Mouse (Mus musculus) hindbrain, embryonic 12.5 days (tissue): ENCODE data around the gene Uhrf1bp1. TPM values are rescaled to one million over a fixed set of nuclear protein-coding genes. Genes with fewer than 3 reads are reported as not detected.

Experiments
- ATAC-seq: fragments of 200-750 bp; cut with Nextera tagmentation; 2 replicates; pipeline ENCODE4 v1.8.0; 2017; ENCODE audit warnings: moderate TSS enrichment; ENCODE audit not compliant: low FRiP score
- H3K27ac ChIP-seq: fragments of 300-500 bp; sonication (generic); 2 replicates; pipeline ENCODE4 v1.5.1; 2016; ENCODE audit warnings: mild to moderate bottlenecking
- H3K27me3 ChIP-seq: fragments of 300-500 bp; sonication (generic); 2 replicates; pipeline ENCODE4 v1.6.1; 2016; ENCODE audit warnings: mild to moderate bottlenecking
- H3K36me3 ChIP-seq: fragments of 300-500 bp; sonication (generic); 2 replicates; pipeline ENCODE4 v1.6.1; 2016; ENCODE audit warnings: mild to moderate bottlenecking
- H3K4me1 ChIP-seq: fragments of 300-500 bp; sonication (generic); 2 replicates; pipeline ENCODE4 v1.6.1; 2016
- H3K4me2 ChIP-seq: fragments of 300-500 bp; sonication (generic); replicated peaks from 2 replicates; pipeline ENCODE4 v1.6.1; 2016; ENCODE audit warnings: mild to moderate bottlenecking
- H3K4me3 ChIP-seq: fragments of 300-500 bp; sonication (generic); 2 replicates; pipeline ENCODE4 v1.5.1; 2016; ENCODE audit warnings: mild to moderate bottlenecking
- H3K9ac ChIP-seq: fragments of 300-500 bp; sonication (generic); 2 replicates; pipeline ENCODE4 v1.6.1; 2016; ENCODE audit warnings: mild to moderate bottlenecking, moderate library complexity
- H3K9me3 ChIP-seq: fragments of 300-500 bp; sonication (generic); replicated peaks from 2 replicates; pipeline ENCODE4 v1.6.1; 2016; ENCODE audit warnings: mild to moderate bottlenecking
- WGBS: fragments of 180-500 bp; shearing (Covaris S2); methylation state at CpG from one replicate; pipeline ENCODE4 v1.1.7; 2016; 5-methylcytosine and 5-hydroxymethylcytosine counted together
- polyA plus RNA-seq: library from polyadenylated mRNA; unstranded; fragments of >200 nt; fragmentation: Nextera tagmentation; extraction: Ambion mirVana; gene quantifications from 2 replicates; pipeline ENCODE4 v1.2.1, GENCODE M21; 2016

Uhrf1bp1 gene
- polyA plus RNA-seq, 1 experiment from 2014 or later = 9.4 TPM

DNA sequence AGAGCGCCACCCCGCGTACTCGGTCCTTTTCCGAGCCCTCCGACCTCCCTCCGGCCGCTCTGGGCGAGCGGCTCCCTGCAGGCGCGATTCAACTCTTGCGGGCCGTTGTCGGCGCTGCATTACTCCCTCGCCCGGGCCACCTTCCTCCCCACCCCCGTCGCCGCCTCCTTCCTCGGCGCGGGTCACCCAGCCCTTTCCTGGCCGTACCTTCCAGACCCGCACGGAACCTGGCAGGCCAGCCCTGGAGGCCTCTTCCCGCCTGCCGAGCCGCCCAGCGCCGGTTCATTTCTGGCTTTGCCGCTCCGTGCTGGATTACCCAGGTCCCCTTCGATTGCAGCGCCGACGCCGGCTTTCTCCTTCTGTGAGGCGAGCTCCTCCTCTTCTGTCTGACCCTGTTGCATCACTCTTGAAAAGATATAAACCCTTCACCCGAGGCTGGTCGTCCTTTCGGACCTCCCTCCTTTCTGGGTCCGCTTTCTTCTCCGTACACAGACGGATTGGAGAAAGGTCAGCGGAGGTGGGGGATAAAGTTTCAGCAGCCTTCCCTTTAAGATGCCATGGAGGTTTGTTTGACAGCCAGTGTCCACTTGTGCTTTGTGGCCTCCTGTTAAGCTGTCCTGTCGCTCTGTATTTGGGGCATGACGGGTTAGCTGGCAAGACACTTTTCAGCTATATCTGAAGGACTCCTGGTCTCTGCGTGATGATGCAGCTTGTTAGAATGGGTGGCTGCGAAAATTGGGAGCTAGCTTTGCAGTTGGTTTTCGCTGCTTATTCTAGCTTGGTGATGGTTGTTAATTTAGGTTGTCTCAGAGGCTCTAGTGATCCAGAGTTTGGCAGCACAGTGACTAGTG, 782 bp downstream of the Uhrf1bp1 start:
- Histone ChIP-seq H3K4me2 (peak overlapping the region; percentile 80), H3K36me3 (peaks cover 20% of the 10 kb centered on the region), H3K9ac (peak overlapping the region; percentile 94), H3K4me1 (peaks cover 29% of the 10 kb centered on the region), H3K27me3 (no peaks in the 10 kb centered on the region), H3K9me3 (no peaks in the 10 kb centered on the region), H3K4me3 (peak overlapping the region; percentile 89), H3K27ac (peak overlapping the region; percentile 85)
- peak; percentile 72 for ATAC-seq
- 2% methylated on average over 52 of the region's 52 CpGs for WGBS

- H3K27me3 ChIP-seq = no peaks in the 10 kb centered on the region
- peaks cover 29% of the 10 kb centered on the region for H3K4me1 ChIP-seq
- H3K4me3 ChIP-seq = peak overlapping the region; percentile 89
- H3K9me3 ChIP-seq = no peaks in the 10 kb centered on the region
- ATAC-seq = no peak
- peak overlapping the region; percentile 94 for H3K9ac ChIP-seq
- H3K27ac ChIP-seq = no peak overlapping the region
- H3K4me2 ChIP-seq = peak overlapping the region; percentile 80
- WGBS = 49% methylated on average over 11 of the region's 11 CpGs
- peaks cover 11% of the 10 kb centered on the region for H3K36me3 ChIP-seq
Observed at GRCm38 (mm10) chr17:27857649-27858475, 1.6 kb downstream of the Uhrf1bp1 start.

DNA sequence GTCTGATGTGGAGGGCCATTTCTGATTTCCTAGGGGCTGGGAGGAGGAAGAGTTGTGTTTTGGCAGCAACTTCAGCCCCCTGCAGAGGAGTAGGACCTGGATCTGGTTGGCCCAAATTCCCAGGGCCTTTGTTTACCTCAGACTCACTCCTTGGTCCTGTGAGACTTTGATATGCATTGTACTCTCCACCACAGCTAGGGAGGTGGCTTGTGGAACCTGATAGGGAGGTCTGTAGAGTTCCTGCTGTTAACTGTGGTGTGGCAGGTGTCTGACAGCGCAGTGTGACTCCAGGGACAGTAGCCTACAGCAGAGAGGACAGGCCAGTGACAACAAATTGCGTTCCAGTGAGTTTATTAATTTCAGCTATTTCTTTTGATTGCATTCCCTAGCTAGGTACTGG, 2.9 kb downstream of the Uhrf1bp1 start:
- H3K36me3 ChIP-seq = peaks cover 4% of the 10 kb centered on the region
- H3K9me3 ChIP-seq = no peaks in the 10 kb centered on the region
- no peak overlapping the region for H3K27ac ChIP-seq
- H3K4me2 ChIP-seq = peak overlapping the region; percentile 80; the same call in 1 of the 2 replicates
- H3K4me3 ChIP-seq = no peak overlapping the region
- no peaks in the 10 kb centered on the region for H3K27me3 ChIP-seq
- no peak for ATAC-seq
- 34% methylated on average over 2 of the region's 2 CpGs for WGBS
- H3K9ac ChIP-seq = no peak overlapping the region
- peaks cover 29% of the 10 kb centered on the region for H3K4me1 ChIP-seq

GRCm38 (mm10) chr17:27865461-27865860, 9.2 kb downstream of the Uhrf1bp1 start:
- no peaks in the 10 kb centered on the region for H3K9me3 ChIP-seq
- H3K4me2 ChIP-seq = no peak overlapping the region
- H3K4me1 ChIP-seq = 0 out of 2 replicates have a peak, but pooled peaks cover 2% of the 10 kb centered on the region
- H3K36me3 ChIP-seq = no peaks in the 10 kb centered on the region
- 88% methylated on average over 2 of the region's 2 CpGs for WGBS
- no peaks in the 10 kb centered on the region for H3K27me3 ChIP-seq
- no peak overlapping the region for H3K27ac ChIP-seq
- no peak overlapping the region for H3K9ac ChIP-seq
- no peak overlapping the region for H3K4me3 ChIP-seq
- no peak for ATAC-seq

DNA sequence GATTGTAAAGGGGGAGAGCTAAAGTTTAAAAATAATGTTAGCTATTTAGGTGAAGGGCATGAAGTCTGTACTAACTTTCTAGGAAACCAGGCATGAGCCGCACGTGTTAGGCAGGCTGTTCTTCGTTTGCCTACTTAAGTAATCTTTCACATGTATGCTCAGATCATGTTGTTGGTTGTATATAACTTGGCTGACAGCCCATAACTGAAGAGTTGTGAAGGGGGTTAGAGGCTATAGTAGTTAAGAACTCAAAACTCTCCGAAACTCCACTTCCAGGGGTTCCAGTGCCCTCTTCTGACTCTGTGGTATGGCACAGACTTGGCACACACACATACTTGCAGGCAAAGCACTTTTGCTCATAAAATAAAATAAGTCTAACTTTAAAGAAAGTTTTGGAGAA, 10.5 kb downstream of the Uhrf1bp1 start:
- no peak for ATAC-seq
- WGBS = 90% methylated on average over 4 of the region's 4 CpGs
- H3K4me1 ChIP-seq = no peaks in the 10 kb centered on the region

DNA sequence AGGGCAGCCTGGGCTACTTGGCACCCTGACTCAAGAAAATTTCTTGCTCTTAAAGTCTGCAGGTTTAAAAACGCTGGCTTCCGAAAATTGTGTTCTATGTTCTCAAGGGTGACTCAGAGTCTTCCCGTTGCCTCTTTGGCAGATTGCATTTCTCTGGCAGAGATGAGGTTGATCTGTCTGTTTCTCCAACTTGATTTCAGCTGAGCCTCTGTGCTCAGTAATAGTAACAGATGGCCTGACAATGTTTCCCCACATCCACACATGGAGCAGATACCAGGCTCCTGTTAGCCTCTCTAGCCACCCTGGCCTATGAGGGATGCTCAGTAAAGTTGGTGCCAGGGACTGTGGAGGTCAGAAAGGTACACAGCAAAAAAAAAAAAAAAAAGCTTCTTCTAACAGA, 15.6 kb downstream of the Uhrf1bp1 start:
- H3K36me3 ChIP-seq = no peaks in the 10 kb centered on the region
- no peak overlapping the region for H3K9ac ChIP-seq
- no peak overlapping the region for H3K27ac ChIP-seq
- no peaks in the 10 kb centered on the region for H3K27me3 ChIP-seq
- WGBS = 89% methylated on average over 3 of the region's 3 CpGs
- H3K4me3 ChIP-seq = no peak overlapping the region
- no peaks in the 10 kb centered on the region for H3K4me1 ChIP-seq
- no peaks in the 10 kb centered on the region for H3K9me3 ChIP-seq
- no peak for ATAC-seq
- H3K4me2 ChIP-seq = no peak overlapping the region

More for the DNA sequence above, 10.5 kb downstream of the Uhrf1bp1 start:
- H3K9ac ChIP-seq = no peak overlapping the region
- no peak overlapping the region for H3K4me3 ChIP-seq
- no peaks in the 10 kb centered on the region for H3K27me3 ChIP-seq
- H3K4me2 ChIP-seq = no peak overlapping the region
- H3K27ac ChIP-seq = no peak overlapping the region
- no peaks in the 10 kb centered on the region for H3K9me3 ChIP-seq
- no peaks in the 10 kb centered on the region for H3K36me3 ChIP-seq

DNA sequence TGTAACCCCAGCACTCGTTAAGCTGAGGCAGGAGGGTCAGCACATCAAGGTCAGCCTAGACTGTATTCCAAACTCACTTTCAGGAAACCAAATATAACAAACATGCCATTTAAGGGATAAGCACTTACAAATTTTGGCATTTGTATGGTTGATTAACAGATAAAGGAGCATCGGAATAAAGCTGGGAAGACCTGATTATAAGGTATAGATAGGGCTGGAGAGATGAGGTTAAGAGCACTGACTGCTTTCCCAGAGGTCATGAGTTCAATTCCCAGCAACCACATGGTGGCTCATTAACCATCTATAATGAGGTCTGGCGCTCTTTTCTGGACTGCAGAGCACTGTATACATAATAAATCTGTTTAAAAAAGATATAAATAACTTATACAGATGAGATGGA, 17.3 kb downstream of the Uhrf1bp1 start:
- Histone ChIP-seq H3K4me3 (no peak overlapping the region), H3K36me3 (peaks cover 3% of the 10 kb centered on the region; the same call in 1 of the 2 replicates), H3K27me3 (no peaks in the 10 kb centered on the region), H3K27ac (no peak overlapping the region), H3K9me3 (no peaks in the 10 kb centered on the region), H3K4me1 (no peaks in the 10 kb centered on the region), H3K9ac (no peak overlapping the region), H3K4me2 (no peak overlapping the region)
- WGBS = 81% methylated on average over 3 of the region's 3 CpGs
- ATAC-seq = no peak

GRCm38 (mm10) chr17:27874510-27874909, 18.3 kb downstream of the Uhrf1bp1 start:
- H3K27me3 ChIP-seq = no peaks in the 10 kb centered on the region
- 80% methylated on average over 5 of the region's 5 CpGs for WGBS
- ATAC-seq = no peak

DNA sequence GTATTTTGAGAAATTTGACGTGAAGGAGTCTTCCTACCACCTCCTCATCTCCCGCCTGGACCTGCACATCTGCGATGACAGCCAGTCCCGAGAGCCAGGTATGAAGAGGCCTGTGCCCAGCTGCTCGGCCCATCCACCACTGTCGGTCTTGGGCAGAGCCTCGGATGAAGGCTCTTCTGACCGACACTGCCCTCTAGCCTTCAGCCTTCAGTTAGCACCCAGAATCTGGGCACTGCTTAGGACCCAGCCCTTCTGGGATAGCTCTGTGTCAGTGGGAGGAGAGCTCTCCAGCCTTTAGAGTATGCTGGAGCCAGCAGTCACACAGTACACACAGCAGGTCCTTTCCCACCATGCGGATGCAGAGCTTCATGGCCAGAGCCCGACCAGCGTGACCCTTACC, 25.3 kb downstream of the Uhrf1bp1 start:
- ATAC-seq = no peak
- Histone ChIP-seq H3K4me1 (no peaks in the 10 kb centered on the region), H3K27me3 (no peaks in the 10 kb centered on the region), H3K27ac (no peak overlapping the region), H3K9me3 (no peaks in the 10 kb centered on the region), H3K4me2 (no peak overlapping the region), H3K36me3 (peaks cover 63% of the 10 kb centered on the region), H3K4me3 (no peak overlapping the region), H3K9ac (no peak overlapping the region)
- 65% methylated on average over 11 of the region's 11 CpGs for WGBS

More at GRCm38 (mm10) chr17:27874510-27874909, 18.3 kb downstream of the Uhrf1bp1 start:
- H3K4me2 ChIP-seq = no peak overlapping the region
- no peak overlapping the region for H3K4me3 ChIP-seq
- no peak overlapping the region for H3K9ac ChIP-seq
- H3K27ac ChIP-seq = no peak overlapping the region
- peaks cover 11% of the 10 kb centered on the region; the same call in 1 of the 2 replicates for H3K36me3 ChIP-seq
- H3K9me3 ChIP-seq = no peaks in the 10 kb centered on the region
- H3K4me1 ChIP-seq = no peaks in the 10 kb centered on the region

- Histone ChIP-seq H3K4me1 (no peaks in the 10 kb centered on the region), H3K36me3 (peaks cover 74% of the 10 kb centered on the region), H3K27me3 (no peaks in the 10 kb centered on the region), H3K27ac (no peak overlapping the region), H3K4me3 (no peak overlapping the region), H3K4me2 (no peak overlapping the region), H3K9ac (no peak overlapping the region), H3K9me3 (no peaks in the 10 kb centered on the region)
- ATAC-seq = no peak
- 89% methylated on average over 8 of the region's 8 CpGs for WGBS
Observed at GRCm38 (mm10) chr17:27883129-27883528, 26.9 kb downstream of the Uhrf1bp1 start.

GRCm38 (mm10) chr17:27883994-27884393, 27.8 kb downstream of the Uhrf1bp1 start:
- ATAC-seq = no peak
- H3K4me3 ChIP-seq = no peak overlapping the region
- no peaks in the 10 kb centered on the region for H3K9me3 ChIP-seq
- no peaks in the 10 kb centered on the region for H3K27me3 ChIP-seq
- 91% methylated on average over 6 of the region's 6 CpGs for WGBS
- no peaks in the 10 kb centered on the region for H3K4me1 ChIP-seq
- H3K4me2 ChIP-seq = no peak overlapping the region
- peaks cover 67% of the 10 kb centered on the region for H3K36me3 ChIP-seq
- H3K9ac ChIP-seq = no peak overlapping the region
- no peak overlapping the region for H3K27ac ChIP-seq

- H3K27ac ChIP-seq = no peak overlapping the region
- 86% methylated on average over 19 of the region's 19 CpGs for WGBS
- H3K9me3 ChIP-seq = no peaks in the 10 kb centered on the region
- no peak overlapping the region for H3K9ac ChIP-seq
- no peaks in the 10 kb centered on the region for H3K4me1 ChIP-seq
- no peak overlapping the region for H3K4me2 ChIP-seq
- no peak for ATAC-seq
- no peak overlapping the region for H3K4me3 ChIP-seq
- peaks cover 62% of the 10 kb centered on the region for H3K36me3 ChIP-seq
- H3K27me3 ChIP-seq = no peaks in the 10 kb centered on the region
Observed at GRCm38 (mm10) chr17:27886499-27887210, 30.4 kb downstream of the Uhrf1bp1 start.
